Mouse (Mus musculus) intestine, embryonic 16.5 days (tissue): ENCODE measurements around the gene Olfr523. TPM values are rescaled to one million over a fixed set of nuclear protein-coding genes. Genes with fewer than 3 reads are reported as not detected.
"Not testable (repeated sequence)": the region's sequence is repeated elsewhere in the genome, so short reads cannot be mapped to it uniquely, and the experiment has no call there.

Experiments
- ATAC-seq: fragments of 200-750 bp; cut with Nextera tagmentation; 2 replicates; pipeline ENCODE4 v1.8.0; 2017; ENCODE audit warnings: moderate TSS enrichment, moderate library complexity
- H3K27ac ChIP-seq: fragments of 300-500 bp; sonication (generic); 2 replicates; pipeline ENCODE4 v1.5.1; 2014; ENCODE audit warnings: mild to moderate bottlenecking, low read length
- H3K27me3 ChIP-seq: fragments of 300-500 bp; sonication (generic); replicated peaks from 2 replicates; pipeline ENCODE4 v1.6.1; 2014; ENCODE audit warnings: low read length, control low read depth, mixed read lengths; ENCODE audit not compliant: control insufficient read depth, insufficient read depth
- H3K36me3 ChIP-seq: fragments of 300-500 bp; sonication (generic); 2 replicates; pipeline ENCODE4 v1.6.1; 2014; ENCODE audit warnings: low read length, control low read depth; ENCODE audit not compliant: control insufficient read depth, insufficient read depth
- H3K4me1 ChIP-seq: fragments of 300-500 bp; sonication (generic); 2 replicates; pipeline ENCODE4 v1.6.1; 2014; ENCODE audit warnings: low read length, control low read depth, mixed read lengths; ENCODE audit not compliant: control insufficient read depth, insufficient read depth
- H3K4me2 ChIP-seq: fragments of 300-500 bp; sonication (generic); 2 replicates; pipeline ENCODE4 v1.6.1; 2014; ENCODE audit warnings: low read depth, low read length, control low read depth
- H3K4me3 ChIP-seq: fragments of 300-500 bp; sonication (generic); 2 replicates; pipeline ENCODE4 v1.5.1; 2014; ENCODE audit warnings: mild to moderate bottlenecking, low read length
- H3K9ac ChIP-seq: fragments of 300-500 bp; sonication (generic); 2 replicates; pipeline ENCODE4 v1.6.1; 2014; ENCODE audit warnings: low read depth, low read length
- H3K9me3 ChIP-seq: fragments of 300-500 bp; sonication (generic); 2 replicates; pipeline ENCODE4 v1.6.1; 2016; ENCODE audit warnings: low read length, control low read depth; ENCODE audit not compliant: control insufficient read depth
- WGBS: fragments of 180-500 bp; shearing (Covaris S2); extraction: QIAGEN DNeasy Blood & Tissue Kit; methylation state at CpG from one replicate; pipeline ENCODE4 v1.1.7; 2014; 5-methylcytosine and 5-hydroxymethylcytosine counted together
- polyA plus RNA-seq: library from polyadenylated mRNA; unstranded; fragments of >200 nt; fragmentation: Nextera tagmentation; extraction: Ambion mirVana; gene quantifications from 2 replicates; pipeline ENCODE4 v1.2.1, GENCODE M21; 2015

The Olfr523 gene
- polyA plus RNA-seq, result not detected in 2 replicates

GRCm38 (mm10) chr7:140172936-140173335 lies at the start of gene Olfr523:
Olfr523 (plus strand) TSS chr7:140173217.
- H3K4me1 ChIP-seq, result no peaks in the 10 kb centered on the region
- no peak within 1 kb of the TSS for H3K27ac ChIP-seq
- H3K36me3 ChIP-seq, result no peaks in the 10 kb centered on the region
- no peaks in the 10 kb centered on the region for H3K27me3 ChIP-seq
- no peak within 1 kb of the TSS for H3K9ac ChIP-seq
- no peak within 1 kb of the TSS for H3K4me3 ChIP-seq
- no peak within 1 kb of the TSS for H3K4me2 ChIP-seq
- H3K9me3 ChIP-seq, result no peaks in the 10 kb centered on the region
- ATAC-seq, result no peak
- 57% methylated on average over 1 of the region's 1 CpGs for WGBS

- Histone ChIP-seq H3K9me3 (no peaks in the 10 kb centered on the region), H3K4me2 (no peak overlapping the region), H3K36me3 (no peaks in the 10 kb centered on the region), H3K9ac (no peak overlapping the region), H3K4me1 (peaks cover 5% of the 10 kb centered on the region), H3K27me3 (no peaks in the 10 kb centered on the region), H3K27ac (no peak overlapping the region), H3K4me3 (no peak overlapping the region)
- no peak for ATAC-seq
- 90% methylated on average over 1 of the region's 1 CpGs for WGBS
Measured at GRCm38 (mm10) chr7:140124382-140124781, 48.6 kb upstream of the Olfr523 start.

- Histone ChIP-seq H3K27me3 (no peaks in the 10 kb centered on the region), H3K4me2 (peak overlapping the region; percentile 88), H3K36me3 (0 out of 2 replicates have a peak, but pooled peaks cover 2% of the 10 kb centered on the region), H3K9ac (peak overlapping the region; percentile 80), H3K9me3 (no peaks in the 10 kb centered on the region), H3K27ac (peak overlapping the region; percentile 63), H3K4me1 (peaks cover 5% of the 10 kb centered on the region), H3K4me3 (peak overlapping the region; percentile 66)
- WGBS, result 1% methylated on average over 40 of the region's 40 CpGs
- ATAC-seq, result peak; percentile 97
Measured at GRCm38 (mm10) chr7:140125278-140126021, 47.6 kb upstream of the Olfr523 start.

GRCm38 (mm10) chr7:140126022-140126350 lies 47.0 kb upstream of the Olfr523 start:
- Histone ChIP-seq H3K36me3 (0 out of 2 replicates have a peak, but pooled peaks cover 3% of the 10 kb centered on the region), H3K27me3 (no peaks in the 10 kb centered on the region), H3K27ac (peak overlapping the region; percentile 63), H3K9ac (peak overlapping the region; percentile 80), H3K4me3 (peak overlapping the region; percentile 66), H3K4me1 (peaks cover 5% of the 10 kb centered on the region), H3K4me2 (peak overlapping the region; percentile 88), H3K9me3 (no peaks in the 10 kb centered on the region)
- WGBS, result 3% methylated on average over 5 of the region's 5 CpGs
- peak; percentile 34 for ATAC-seq

GRCm38 (mm10) chr7:140126934-140127333 lies 46.1 kb upstream of the Olfr523 start:
- H3K36me3 ChIP-seq, result 0 out of 2 replicates have a peak, but pooled peaks cover 3% of the 10 kb centered on the region
- peak overlapping the region; percentile 28 for H3K4me3 ChIP-seq
- no peak for ATAC-seq
- H3K9ac ChIP-seq, result no peak overlapping the region
- H3K4me2 ChIP-seq, result peak overlapping the region; percentile 41
- H3K27ac ChIP-seq, result no peak overlapping the region
- H3K9me3 ChIP-seq, result no peaks in the 10 kb centered on the region
- peaks cover 5% of the 10 kb centered on the region; the same call in 1 of the 2 replicates for H3K4me1 ChIP-seq
- 79% methylated on average over 3 of the region's 3 CpGs for WGBS
- no peaks in the 10 kb centered on the region for H3K27me3 ChIP-seq

GRCm38 (mm10) chr7:140127911-140128310 lies 45.1 kb upstream of the Olfr523 start:
- Histone ChIP-seq H3K4me1 (peaks cover 5% of the 10 kb centered on the region; the same call in 1 of the 2 replicates), H3K27ac (no peak overlapping the region), H3K4me2 (no peak overlapping the region), H3K4me3 (no peak overlapping the region), H3K36me3 (0 out of 2 replicates have a peak, but pooled peaks cover 3% of the 10 kb centered on the region), H3K27me3 (no peaks in the 10 kb centered on the region), H3K9me3 (no peaks in the 10 kb centered on the region), H3K9ac (no peak overlapping the region)
- WGBS, result 77% methylated on average over 2 of the region's 2 CpGs
- ATAC-seq, result no peak

GRCm38 (mm10) chr7:140132184-140132583 lies 40.8 kb upstream of the Olfr523 start:
- not testable (repeated sequence) for H3K9me3 ChIP-seq, H3K4me2 ChIP-seq, H3K4me3 ChIP-seq, H3K27ac ChIP-seq, H3K27me3 ChIP-seq, H3K4me1 ChIP-seq, H3K9ac ChIP-seq, ATAC-seq, H3K36me3 ChIP-seq
- 96% methylated on average over 7 of the region's 7 CpGs for WGBS

- not testable (repeated sequence) for H3K9me3 ChIP-seq, H3K4me3 ChIP-seq, H3K9ac ChIP-seq, H3K4me1 ChIP-seq, H3K27me3 ChIP-seq, H3K36me3 ChIP-seq, H3K27ac ChIP-seq, ATAC-seq, H3K4me2 ChIP-seq
- 96% methylated on average over 4 of the region's 7 CpGs for WGBS
Measured at GRCm38 (mm10) chr7:140134033-140134432, 39.0 kb upstream of the Olfr523 start.

- Histone ChIP-seq H3K27me3 (no peaks in the 10 kb centered on the region), H3K9ac (no peak overlapping the region), H3K4me2 (no peak overlapping the region), H3K9me3 (no peaks in the 10 kb centered on the region), H3K4me1 (peaks cover 4% of the 10 kb centered on the region; the same call in 1 of the 2 replicates), H3K36me3 (0 out of 2 replicates have a peak, but pooled peaks cover 3% of the 10 kb centered on the region), H3K4me3 (no peak overlapping the region), H3K27ac (no peak overlapping the region)
- WGBS, result 91% methylated on average over 5 of the region's 5 CpGs
- ATAC-seq, result no peak
Measured at GRCm38 (mm10) chr7:140135106-140135770, 37.8 kb upstream of the Olfr523 start.
